Mouse (Mus musculus) layer of hippocampus, adult 2 months (tissue): ENCODE results near the gene Des. TPM values are rescaled to one million over a fixed set of nuclear protein-coding genes. Genes with fewer than 3 reads are reported as not detected.

ENCODE experiments used
- DNase-seq, 2 experiments: peaks; one replicate each; pipeline ENCODE4 v3.0.0; 2022; ENCODE audit warnings: low spot score in 2 of 2
- H3K27ac ChIP-seq: fragments of 200-600 bp; 2 replicates; pipeline ENCODE4 v1.8.1; 2022
- H3K4me3 ChIP-seq: fragments of 200-600 bp; 2 replicates; pipeline ENCODE4 v1.8.1; 2022; ENCODE audit warnings: mild to moderate bottlenecking
- CTCF ChIP-seq: fragments of 200-600 bp; conservative IDR thresholded peaks from 2 replicates; pipeline ENCODE4 v1.8.1; 2022; ENCODE audit warnings: antibody characterized with exemption, mild to moderate bottlenecking, moderate library complexity
- total RNA-seq, 2 experiments: library from RNA; stranded (reverse); gene quantifications; 2 replicates each; pipeline ENCODE4 v1.2.3; 2021

Gene Des
- total RNA-seq, 2 experiments from 2014 or later, result 0.88 to 1.00 TPM

GRCm38 (mm10) chr1:75381482-75382355 lies 21.6 kb downstream of the Des start:
- peak; percentile 48 for TF ChIP-seq CTCF
- DNase-seq, result peak in 1 of 2 experiments; percentile 45

GRCm38 (mm10) chr1:75382356-75383071 lies 22.4 kb downstream of the Des start:
- DNase-seq, result no peak
- Histone ChIP-seq H3K4me3 (peak overlapping the region; percentile 81), H3K27ac (peak overlapping the region; percentile 98)
- TF ChIP-seq CTCF, result no peak

More at GRCm38 (mm10) chr1:75381482-75382355, 21.6 kb downstream of the Des start:
- Histone ChIP-seq H3K27ac (peak overlapping the region; percentile 98), H3K4me3 (peak overlapping the region; percentile 81)

GRCm38 (mm10) chr1:75384470-75385141 lies 24.5 kb downstream of the Des start:
- Histone ChIP-seq H3K4me3 (peak overlapping the region; percentile 54), H3K27ac (peak overlapping the region; percentile 98)
- no peak for TF ChIP-seq CTCF
- DNase-seq, result peak in 1 of 2 experiments; percentile 43

GRCm38 (mm10) chr1:75385142-75385730 lies 25.1 kb downstream of the Des start:
- DNase-seq, result peak; percentile 41 to 52
- peak overlapping the region; percentile 98 for H3K27ac ChIP-seq
- no peak for TF ChIP-seq CTCF
- peak overlapping the region; percentile 54 for H3K4me3 ChIP-seq

- DNase-seq, result peak; percentile 47 to 58
- TF ChIP-seq CTCF, result no peak
- Histone ChIP-seq H3K4me3 (peak overlapping the region; percentile 54), H3K27ac (peak overlapping the region; percentile 98)
Observed at GRCm38 (mm10) chr1:75386149-75386548, 26.0 kb downstream of the Des start.

- peak overlapping the region; percentile 98 for H3K27ac ChIP-seq
- no peak for TF ChIP-seq CTCF
- peak overlapping the region; percentile 54 for H3K4me3 ChIP-seq
- DNase-seq, result no peak
Observed at GRCm38 (mm10) chr1:75387469-75387928, 27.4 kb downstream of the Des start.

GRCm38 (mm10) chr1:75387929-75388897 lies 28.1 kb downstream of the Des start:
- Histone ChIP-seq H3K4me3 (peak overlapping the region; percentile 54), H3K27ac (peak overlapping the region; percentile 98)
- no peak for DNase-seq
- TF ChIP-seq CTCF, result peak; percentile 37; the same call in 1 of the 2 replicates

- Histone ChIP-seq H3K27ac (peak overlapping the region; percentile 98), H3K4me3 (peak overlapping the region; percentile 54)
- no peak for TF ChIP-seq CTCF
- no peak for DNase-seq
Observed at GRCm38 (mm10) chr1:75388898-75389515, 28.9 kb downstream of the Des start.

GRCm38 (mm10) chr1:75393139-75393538 lies 33.0 kb downstream of the Des start:
- peak overlapping the region; percentile 20 for H3K4me3 ChIP-seq
- peak; percentile 50 to 59 for DNase-seq
- TF ChIP-seq CTCF, result no peak
- H3K27ac ChIP-seq, result peak overlapping the region; percentile 74

GRCm38 (mm10) chr1:75393846-75394245 lies 33.7 kb downstream of the Des start:
- Histone ChIP-seq H3K27ac (peak overlapping the region; percentile 74), H3K4me3 (peak overlapping the region; percentile 2; the same call in 1 of the 2 replicates)
- no peak for TF ChIP-seq CTCF
- DNase-seq, result no peak
